Mouse (Mus musculus) thymus, adult 18-20 months (tissue): ENCODE results near the gene Lingo3.
"Not testable (repeated sequence)": the region's sequence is repeated elsewhere in the genome, so short reads cannot be mapped to it uniquely, and the experiment has no call there.

Source experiments
- DNase-seq, 2 experiments: peaks; one replicate each; pipeline ENCODE4 v3.0.0; 2022; ENCODE audit warnings: mixed read lengths in 2 of 2

The Lingo3 gene

DNA sequence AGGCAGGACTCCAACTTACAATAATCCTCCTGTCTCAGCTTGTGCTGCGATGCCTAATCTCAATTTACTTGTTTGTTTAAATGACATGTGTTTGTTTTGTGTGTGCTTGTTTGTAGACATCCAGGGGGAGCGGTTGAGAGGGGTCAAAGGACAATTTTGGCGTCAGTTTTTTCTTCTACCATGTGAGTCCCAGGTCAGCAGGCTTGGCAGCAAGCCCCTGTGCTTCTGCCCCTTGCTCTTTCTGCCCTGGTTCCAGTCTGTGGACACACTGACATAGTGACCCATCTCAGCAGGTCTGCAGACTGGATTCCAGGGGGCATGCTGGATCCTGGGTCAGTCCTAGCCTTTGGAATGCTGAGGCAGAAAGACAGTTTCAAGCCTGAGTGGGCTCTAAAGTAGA is 24.4 kb downstream of the Lingo3 start:
- no peak for DNase-seq

DNA sequence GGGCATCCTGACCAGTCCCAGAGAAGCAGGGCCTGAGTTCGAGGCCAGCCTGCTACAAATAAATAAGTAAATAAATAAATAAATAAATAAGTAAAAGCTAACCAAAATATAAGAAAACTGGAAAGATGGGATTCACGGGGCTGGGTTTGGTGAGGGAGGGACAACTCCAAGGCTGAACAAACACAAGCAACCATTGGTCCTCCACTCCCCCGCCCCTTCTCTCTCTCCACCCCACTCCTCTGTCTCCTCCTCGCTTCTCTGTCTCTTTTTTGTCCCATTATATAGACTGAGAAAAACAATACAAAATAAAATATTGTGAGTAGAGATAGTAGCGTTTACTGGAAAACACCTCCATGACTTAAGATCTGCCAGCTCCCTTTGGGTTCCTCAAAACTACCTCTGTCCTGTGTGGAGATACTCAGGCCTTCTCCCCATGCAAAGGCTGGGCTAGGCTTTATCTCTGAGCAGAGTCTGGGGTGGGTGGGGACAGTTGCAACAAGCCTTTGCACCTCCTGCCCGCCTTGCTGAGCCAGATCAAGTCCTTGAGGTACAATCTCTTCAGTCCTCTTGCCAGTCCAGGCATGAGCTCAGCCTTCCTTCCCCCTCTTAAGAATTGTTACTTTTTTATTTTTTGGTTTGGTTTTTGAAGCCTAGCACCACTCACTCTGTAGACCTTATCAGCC is 25.1 kb downstream of the Lingo3 start:
- DNase-seq: no peak

DNA sequence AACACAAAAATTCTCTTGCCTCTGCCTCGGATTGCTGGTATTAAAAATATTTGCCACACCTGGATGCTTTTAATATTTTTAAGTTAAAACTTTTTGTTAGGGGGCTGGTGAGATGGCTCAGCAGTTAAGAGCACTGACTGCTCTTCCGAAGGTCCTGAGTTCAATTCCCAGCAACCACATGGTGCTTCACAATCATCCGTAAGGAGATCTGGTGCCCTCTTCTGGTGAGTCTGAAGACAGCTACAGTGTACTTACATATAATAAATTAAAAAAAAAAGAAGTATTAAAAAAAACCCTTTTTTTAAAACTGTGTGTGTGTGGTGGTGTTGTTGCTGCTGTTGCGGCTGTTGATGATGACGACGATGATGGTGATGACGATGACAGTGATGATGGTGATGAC is 25.9 kb downstream of the Lingo3 start:
- not testable (repeated sequence) for DNase-seq

DNA sequence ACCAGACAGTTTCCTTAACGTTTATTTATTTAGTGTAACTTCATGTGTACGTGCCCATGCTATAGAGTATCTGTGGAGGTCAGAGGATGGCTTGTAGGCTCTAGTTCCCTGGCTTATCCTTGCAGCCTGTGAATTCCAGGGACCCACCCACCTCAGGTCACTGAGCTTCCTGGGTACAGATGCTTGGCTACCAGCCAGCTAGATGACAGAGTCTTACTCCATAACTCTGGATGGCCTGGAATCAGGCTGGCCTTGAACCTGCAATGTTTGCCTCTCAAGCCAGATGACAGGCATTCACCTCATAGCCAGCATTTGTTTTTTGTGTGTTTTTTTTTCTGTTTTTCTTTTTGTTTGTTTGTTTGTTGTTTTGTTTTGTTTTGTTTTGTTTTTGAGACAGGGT is 26.7 kb downstream of the Lingo3 start:
- DNase-seq: no peak

DNA sequence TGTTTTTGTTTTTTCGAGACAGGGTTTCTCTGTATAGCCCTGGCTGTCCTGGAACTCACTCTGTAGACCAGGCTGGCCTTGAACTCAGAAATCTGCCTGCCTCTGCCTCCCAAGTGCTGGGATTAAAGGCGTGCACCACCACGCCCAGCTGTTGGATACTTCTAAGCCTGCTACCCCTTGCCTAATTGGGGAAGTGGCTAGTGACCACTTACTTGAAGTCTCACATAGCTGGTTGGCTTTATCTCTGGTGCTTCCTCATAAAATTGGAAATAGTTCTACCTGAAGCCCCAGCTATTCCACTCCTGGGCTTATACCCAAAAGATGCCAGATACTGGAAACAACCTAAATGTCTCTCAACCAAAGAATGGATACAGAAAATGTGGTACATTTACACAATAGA is 27.5 kb downstream of the Lingo3 start:
- not testable (repeated sequence) for DNase-seq

DNA sequence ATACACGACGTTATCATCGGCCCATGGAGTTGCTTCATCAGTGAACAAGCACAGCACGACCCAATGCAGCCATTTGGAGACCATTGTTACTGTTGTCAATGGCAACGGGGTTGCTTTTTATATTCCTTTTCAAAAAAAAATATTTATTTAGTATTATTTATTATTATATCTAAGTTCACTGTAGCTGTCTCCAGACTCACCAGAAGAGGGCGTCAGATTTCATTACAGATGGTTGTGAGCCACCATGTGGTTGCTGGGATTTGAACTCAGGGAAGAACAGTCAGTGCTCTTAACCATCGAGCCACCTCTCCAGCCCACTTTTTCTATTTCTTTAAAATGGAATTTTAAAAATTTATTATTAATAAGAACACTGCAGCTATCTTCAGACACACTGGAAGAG is 29.0 kb downstream of the Lingo3 start:
- no peak for DNase-seq

DNA sequence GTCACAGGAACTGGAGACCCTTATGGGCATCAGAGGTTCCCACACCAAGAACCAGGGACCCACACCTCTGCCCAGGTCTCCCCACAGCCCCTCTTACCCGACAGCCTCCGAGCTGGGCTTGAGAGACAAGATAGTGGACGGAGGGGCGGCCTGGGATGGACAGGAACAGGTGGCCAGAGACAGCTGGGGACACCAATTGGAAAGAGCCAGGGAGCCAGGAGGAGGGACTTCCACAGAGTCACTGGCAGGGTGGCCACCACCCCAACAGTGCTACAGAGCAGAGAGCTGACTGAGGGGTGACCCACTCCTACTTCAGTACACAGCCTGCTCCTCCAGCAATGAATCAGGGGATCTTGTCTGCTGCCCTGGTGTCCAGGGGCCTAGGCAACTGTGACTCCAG is 30.5 kb downstream of the Lingo3 start, which contains the start of gene Jsrp1:
Jsrp1 (minus strand) TSS at position 133 of the 400 bp plus-strand sequence.
- DNase-seq: no peak

DNA sequence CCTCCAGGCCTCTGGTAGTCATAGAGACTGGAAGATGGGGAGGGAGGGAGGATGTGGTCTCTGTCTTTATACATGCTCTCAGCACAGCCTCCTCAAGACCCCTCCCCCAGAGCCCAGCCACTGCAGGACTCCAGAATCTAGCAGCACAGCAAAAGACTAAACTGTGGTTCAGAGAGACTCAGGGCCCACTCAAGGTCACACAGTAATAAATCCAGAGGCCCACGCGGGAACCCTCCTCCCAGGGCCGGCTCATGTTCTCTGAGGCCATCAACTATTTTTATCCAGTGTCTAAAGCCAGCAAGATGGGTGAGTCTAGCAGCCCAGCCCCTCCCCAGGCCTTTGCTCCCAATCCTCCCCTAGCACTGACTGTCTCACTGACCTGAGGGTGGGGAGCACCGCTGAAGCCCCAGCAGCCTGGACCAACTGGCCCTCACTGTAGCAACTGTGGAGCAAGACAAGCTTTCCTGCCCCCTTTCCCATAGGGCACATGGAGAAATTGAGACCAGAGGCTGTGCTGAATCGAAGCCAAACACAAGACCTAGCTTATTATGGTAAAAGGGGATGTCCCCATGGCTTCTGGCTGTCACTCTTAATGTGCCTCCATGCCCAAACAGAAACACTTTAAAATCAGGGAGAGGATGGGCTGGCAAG is 31.3 kb downstream of the Lingo3 start:
- DNase-seq: no peak

DNA sequence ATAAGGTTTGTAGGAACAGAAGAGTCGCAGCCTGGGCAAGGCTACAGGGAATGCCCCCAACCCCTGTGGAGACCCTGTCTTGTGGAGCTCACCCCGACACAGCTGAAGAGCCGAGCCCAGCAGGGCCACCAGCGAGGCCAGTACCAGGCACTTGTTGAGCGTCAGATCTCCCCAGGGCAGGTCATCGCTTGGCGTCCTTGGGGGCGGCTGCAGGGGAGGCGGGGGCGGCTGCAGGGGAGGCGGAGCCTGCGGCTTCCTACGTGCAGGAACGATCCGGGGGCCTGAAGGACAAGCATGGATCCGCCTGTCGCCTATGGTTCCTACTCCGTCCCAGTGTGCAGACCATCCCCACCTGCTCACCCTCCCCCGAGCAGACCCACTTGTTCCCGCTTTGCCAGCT is 33.8 kb downstream of the Lingo3 start:
- no peak for DNase-seq

DNA sequence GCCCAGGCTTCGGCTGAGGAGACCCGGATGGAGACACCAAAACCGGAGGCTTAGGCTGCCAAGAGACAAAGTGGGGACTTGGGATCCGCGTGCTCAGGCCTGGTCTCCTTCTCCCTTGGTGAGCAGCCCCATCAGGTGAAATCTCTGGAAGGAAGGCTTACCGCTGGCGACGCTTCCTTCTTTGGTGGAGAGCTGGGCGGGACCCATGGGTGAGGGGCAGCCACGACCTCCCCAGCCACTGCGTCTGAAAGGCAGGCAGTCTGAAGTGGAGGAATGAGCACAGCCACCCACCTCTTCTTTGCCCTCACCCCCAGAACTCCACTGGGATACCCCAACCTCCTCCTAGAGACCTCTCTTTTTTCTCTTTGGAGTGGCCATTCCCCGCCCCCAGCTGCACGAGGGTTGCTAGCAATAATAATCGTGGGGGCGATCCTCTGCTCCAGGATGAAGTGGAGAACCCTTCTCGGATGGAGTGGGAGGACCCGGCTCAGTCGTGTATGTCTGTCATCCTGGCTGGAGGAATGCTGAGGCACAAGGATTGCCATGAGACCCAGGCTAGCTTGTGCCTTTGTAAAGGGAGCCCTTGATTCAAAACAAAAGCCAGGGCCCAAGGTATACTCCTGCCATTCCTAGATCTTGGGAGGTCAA is 34.7 kb downstream of the Lingo3 start:
- DNase-seq: no peak

DNA sequence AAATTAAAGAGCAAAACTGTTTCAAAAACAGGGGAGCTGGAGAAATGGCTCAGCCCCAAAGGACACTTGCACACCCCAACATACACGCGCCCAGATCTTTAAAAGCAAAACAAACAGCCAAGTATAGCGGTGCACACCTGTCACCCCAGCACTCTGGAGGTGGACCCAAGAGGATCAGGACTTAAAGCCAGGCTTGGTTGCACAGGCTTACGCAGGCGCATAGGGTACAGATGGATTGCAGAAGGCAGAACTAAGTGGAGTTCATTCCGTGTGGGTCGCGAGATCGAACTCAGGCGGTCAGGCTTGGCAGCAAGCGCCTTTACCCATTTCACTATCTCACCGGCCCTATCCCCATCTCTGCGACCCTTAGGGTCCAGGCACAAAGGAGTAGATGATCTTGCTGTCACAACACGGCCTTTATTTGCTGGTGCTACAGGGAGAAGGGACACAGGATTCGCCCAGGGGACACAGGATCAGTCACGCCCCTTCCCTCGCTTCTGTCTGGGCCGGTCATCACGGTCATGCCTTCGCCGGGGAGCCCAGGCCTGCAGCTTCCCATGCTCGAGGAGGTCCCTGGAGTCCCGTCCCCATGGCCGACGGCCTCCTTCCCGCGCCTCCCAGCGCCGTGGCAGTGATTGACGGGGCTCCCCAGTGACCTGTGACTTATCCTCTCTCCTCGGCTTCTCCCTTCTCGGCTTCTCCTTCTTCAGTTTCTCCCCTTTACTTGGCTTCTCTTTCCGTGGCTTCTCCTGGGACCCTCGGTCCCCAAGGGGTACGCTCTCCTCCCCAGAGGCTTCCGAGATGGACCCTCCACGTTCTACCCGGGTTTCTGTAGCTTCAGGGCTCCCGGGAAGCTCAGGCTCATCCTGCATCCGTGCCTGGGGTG is 35.5 kb downstream of the Lingo3 start:
- no peak for DNase-seq

DNA sequence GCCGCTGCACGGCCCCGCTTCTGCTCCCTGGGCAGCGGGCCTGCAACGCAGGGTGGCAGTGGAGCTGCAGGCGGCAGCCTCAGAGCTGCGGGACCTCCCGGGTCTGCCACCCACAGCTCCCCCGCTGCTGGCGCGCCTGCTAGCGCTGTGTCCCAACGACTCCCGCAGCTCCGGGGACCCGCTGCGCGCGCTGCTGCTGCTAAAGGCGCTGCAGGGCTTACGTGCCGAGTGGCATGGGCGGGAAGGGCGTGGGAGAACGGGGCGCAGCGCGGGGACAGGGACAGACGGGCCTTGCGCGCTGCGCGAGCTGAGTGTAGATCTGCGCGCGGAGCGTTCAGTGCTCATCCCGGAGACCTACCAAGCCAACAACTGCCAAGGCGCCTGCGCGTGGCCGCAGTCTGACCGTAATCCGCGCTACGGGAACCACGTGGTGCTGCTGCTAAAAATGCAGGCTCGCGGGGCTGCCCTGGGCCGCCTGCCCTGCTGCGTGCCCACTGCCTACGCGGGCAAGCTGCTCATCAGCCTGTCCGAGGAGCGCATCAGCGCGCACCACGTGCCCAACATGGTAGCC is 36.7 kb downstream of the Lingo3 start:
- DNase-seq: no peak

DNA sequence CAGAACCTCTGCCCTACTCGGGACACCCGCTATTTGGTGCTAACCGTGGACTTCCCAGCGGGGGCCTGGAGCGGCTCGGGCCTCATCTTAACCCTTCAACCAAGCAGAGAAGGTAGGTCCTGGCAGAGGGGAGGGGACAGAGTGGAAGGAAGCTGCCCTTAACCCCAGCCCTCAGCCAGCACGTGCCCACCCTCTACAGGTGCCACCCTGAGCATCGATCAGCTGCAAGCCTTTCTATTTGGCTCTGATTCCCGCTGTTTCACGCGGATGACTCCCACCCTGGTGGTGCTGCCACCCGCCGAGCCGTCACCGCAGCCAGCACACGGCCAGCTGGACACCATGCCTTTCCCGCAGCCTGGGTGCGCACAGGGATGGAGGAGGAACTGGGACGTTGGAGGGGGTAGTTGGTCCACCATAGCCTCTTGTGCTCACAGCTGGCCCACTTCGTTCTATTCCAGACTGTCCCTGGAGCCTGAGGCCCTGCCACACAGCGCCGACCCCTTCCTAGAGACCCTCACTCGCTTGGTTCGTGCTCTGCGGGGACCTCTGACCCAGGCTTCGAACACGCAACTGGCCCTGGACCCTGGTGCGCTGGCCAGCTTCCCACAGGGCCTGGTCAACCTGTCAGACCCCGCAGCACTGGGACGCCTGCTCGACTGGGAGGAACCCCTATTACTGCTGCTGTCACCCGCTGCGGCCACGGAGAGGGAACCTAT is 37.3 kb downstream of the Lingo3 start:
- no peak for DNase-seq

DNA sequence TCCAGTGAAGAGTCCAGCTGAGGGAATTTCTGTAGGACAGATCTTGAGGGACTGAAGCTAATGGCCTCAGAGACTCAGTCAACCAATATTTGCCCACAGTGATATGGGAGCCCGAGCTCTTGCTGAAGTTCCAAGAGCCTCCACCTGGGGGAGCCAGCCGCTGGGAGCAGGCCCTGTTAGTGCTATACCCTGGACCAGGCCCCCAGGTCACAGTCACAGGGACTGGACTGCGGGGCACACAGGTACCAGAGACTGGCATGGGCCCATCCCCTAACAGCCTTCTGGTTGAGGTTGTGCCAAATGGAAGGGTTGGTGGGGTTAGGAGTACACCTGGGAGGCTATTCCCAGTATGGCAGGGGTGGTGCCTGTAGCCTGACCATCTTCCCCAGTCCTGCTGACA is 37.9 kb downstream of the Lingo3 start:
- no peak for DNase-seq

DNA sequence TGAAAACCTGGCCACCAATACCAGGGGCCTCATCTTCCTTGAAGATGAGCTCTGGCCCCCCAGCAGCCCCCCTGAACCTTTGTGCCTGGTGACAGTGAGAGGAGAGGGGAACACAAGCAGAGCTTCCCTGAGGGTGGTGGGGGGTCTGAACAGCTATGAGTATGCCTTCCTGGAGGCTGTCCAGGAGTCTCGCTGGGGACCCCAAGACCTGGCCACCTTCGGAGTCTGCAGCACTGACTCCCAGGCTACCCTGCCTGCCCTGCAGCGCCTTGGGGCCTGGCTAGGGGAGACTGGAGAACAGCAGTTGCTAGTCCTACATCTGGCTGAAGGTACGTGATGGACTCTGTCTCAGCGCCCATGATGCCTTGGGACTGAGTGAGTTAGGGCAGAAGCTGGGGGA is 38.5 kb downstream of the Lingo3 start:
- DNase-seq: no peak

DNA sequence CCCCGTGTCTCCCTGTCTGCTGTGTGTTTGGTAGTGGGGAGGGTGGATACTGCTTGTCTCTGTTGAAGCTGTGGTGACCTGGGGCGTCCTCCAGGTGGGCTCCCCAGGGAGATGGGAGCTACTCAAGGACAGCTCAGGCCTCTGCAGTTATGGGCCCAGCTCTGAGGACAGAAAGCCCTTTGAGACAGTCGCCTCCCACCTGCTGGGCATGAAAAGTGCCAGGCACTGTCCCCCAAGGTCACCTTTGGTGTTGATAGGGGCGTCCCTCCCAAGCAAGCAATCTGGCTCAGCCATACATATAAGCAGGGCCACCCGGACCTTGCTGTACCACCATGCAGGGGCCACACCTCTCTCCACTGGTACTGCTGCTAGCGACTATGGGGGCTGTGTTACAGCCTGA is 38.9 kb downstream of the Lingo3 start, which contains the start of gene Amh:
Amh (plus strand) TSS at position 328 of the 400 bp plus-strand sequence.
- no peak for DNase-seq

DNA sequence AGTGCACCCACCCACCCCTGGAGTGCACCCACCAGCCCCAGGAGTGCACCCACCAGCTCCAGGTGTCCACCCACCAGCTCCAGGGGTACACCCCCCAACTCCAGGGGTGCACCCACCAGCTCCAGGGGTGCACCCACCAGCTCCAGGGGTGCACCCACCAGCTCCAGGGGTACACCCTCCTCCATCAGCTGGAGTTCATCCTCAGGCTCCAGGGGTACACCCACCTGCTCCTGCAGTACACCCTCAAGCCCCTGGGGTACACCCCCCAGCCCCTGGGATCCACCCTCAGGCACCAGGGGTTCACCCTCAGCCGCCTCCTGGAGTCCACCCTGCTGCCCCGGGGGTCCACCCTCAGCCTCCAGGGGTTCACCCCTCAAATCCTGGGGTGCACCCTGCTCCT is 39.5 kb downstream of the Lingo3 start:
- no peak for DNase-seq

DNA sequence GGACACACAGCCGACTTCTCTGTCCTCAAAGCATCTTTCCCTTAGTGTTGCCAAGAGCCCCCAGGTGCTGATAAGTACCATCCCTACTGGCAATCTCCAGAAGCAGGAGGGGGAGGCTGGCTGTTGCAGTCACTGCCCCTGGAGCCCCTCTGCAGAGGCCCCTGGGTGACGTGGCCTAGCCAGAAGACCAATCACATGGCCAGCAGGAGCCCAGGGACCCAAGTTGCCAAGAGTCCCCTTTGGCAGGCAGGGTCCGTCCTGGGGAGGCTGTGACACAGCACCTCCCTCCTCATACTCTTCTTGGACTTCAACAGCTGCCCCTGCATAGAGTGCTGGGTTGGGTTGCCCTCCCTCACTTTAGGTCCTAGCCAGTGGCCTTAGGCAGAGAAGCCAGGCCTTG is 40.8 kb downstream of the Lingo3 start:
- no peak for DNase-seq

DNA sequence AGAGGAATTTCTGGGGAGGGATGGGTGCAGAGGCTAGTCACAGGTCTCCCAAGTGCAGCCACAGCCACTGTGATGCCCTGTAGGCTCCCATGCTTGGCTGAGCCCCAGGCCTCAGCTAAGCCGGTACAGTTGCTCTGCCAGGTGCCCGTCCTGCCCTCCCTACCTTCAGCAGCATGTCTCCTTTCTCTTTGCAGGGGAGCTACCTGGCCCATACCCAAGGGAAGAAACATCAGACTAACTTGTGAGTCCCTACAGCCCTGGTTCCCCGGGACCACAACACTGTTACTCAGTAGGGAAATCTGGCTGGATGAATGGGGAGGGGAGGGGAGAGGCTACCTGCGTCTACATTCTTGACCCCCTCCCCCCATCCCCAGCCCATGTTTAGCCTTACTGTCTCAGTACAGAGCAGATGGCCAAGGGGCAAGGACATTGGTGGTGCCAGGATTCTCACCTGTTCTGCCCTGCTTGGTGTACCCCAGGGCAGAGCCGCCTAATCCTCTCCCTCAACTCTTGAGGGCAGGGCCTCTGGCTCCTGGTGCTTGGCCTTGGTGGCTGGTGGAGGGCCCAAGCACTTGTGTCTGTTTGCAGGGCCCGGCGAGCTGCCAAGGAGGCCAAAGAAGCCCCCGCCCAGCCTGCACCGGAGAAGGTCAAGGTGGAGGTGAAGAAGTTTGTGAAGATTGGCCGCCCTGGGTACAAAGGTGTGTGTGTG is 41.5 kb downstream of the Lingo3 start:
- DNase-seq: no peak

DNA sequence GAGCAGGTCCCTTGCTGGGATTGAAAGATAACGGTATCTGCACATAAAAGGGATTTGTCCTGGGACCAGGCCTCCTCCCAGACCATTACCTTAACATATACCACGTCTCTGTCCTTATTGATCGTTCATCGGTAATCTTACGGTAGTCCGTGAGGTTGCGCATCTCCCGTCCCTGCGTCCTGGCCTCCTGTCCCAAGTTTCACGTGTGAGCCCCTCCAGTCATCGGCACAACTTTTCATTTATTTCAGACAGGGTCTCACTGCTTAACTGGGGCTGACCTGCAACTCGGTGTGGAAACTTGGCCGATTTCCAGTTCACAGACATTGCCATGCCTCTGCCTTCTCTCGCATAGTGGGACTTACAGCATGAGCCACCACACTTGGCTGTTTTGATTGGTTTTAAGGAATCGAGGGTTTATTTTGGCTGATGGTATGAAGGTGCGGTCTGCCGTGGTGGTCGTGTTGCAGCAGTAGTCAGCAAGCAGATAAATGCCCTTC is 44.7 kb downstream of the Lingo3 start:
- DNase-seq: no peak
